Mouse (Mus musculus): Measurements from ENCODE around the gene Epb41l2.

- TF ChIP-seq CTCF (IDR thresholded peaks at IDR 0.05; ENCODE audit: low read depth, low read length) (no peak), POLR2A (IDR thresholded peaks at IDR 0.05; ENCODE audit: extremely low read depth, insufficient read depth, low read length) (no peak)
Measured at GRCm38 (mm10) chr10:25318405-25318804, 41.2 kb upstream of the Epb41l2 start.
